Mouse (Mus musculus): ENCODE data around the gene Tomt.

DNA sequence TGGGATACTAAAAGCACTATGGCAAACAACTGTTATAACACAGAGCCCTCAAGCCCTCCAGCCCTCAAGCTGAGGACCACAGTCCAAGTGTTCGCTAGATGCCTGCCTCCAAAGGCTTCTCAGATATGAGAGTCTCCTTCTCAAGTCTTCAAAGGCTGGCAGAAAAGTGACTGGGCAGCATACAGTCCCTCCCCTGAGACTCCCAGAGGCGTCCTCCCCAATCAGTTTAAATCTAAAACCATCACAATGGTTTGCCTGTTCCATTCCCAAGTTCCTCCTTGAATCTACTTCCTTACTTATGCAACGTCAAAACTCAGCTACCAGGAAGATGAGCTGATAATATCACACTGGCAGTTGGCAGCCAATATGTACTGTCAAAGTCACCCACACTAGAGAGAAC, 42.7 kb downstream of the Tomt start, which contains the start of gene Anapc15:
- TF ChIP-seq GATA1 (IDR thresholded peaks at IDR 0.05; ENCODE audit: borderline replicate concordance, low read length) = no peak
- TF ChIP-seq FLI1 (IDR thresholded peaks at IDR 0.05; ENCODE audit: low read length) = no peak
